Mouse (Mus musculus) brown adipose tissue, adult 24 weeks (tissue): Measurements from ENCODE around the gene Prdm16. TPM values are rescaled to one million over a fixed set of nuclear protein-coding genes. Genes with fewer than 3 reads are reported as not detected.

ENCODE experiments used
- H3K27ac ChIP-seq: fragments of 200-500 bp; replicated peaks from 2 replicates; pipeline ENCODE4 v1.5.1; 2012; ENCODE audit warnings: low read depth, mild to moderate bottlenecking, low read length
- H3K4me1 ChIP-seq: fragments of 200-500 bp; 2 replicates; pipeline ENCODE4 v1.6.1; 2012; ENCODE audit warnings: low read length, mixed read lengths; ENCODE audit not compliant: control insufficient read depth, insufficient read depth, insufficient read length
- H3K4me3 ChIP-seq: fragments of 200-500 bp; 2 replicates; pipeline ENCODE4 v1.5.1; 2012; ENCODE audit warnings: low read depth, mild to moderate bottlenecking, low read length, moderate library complexity; ENCODE audit not compliant: insufficient read depth
- polyA plus RNA-seq: library from polyadenylated mRNA; stranded (reverse); fragments of >200 nt; gene quantifications from 2 replicates; pipeline ENCODE4 v1.2.4, GENCODE M21; 2012; ENCODE audit not compliant: missing spikeins, insufficient read depth, insufficient read length

The Prdm16 gene
- polyA plus RNA-seq, 1 experiment: 10.2 TPM

GRCm38 (mm10) chr4:154313622-154313967 lies 323.1 kb downstream of the Prdm16 start:
- Histone ChIP-seq H3K4me1 (no peaks in the 10 kb centered on the region), H3K4me3 (no peak overlapping the region), H3K27ac (no peak overlapping the region)

- no peaks in the 10 kb centered on the region for H3K4me1 ChIP-seq
- no peak overlapping the region for H3K27ac ChIP-seq
- no peak overlapping the region for H3K4me3 ChIP-seq
Observed at GRCm38 (mm10) chr4:154312935-154313621, 323.6 kb downstream of the Prdm16 start.

- no peak overlapping the region for H3K27ac ChIP-seq
- H3K4me1 ChIP-seq: no peaks in the 10 kb centered on the region
- no peak overlapping the region for H3K4me3 ChIP-seq
Observed at GRCm38 (mm10) chr4:154312143-154312812, 324.4 kb downstream of the Prdm16 start.

- H3K4me3 ChIP-seq: no peak overlapping the region
- H3K4me1 ChIP-seq: no peaks in the 10 kb centered on the region
- H3K27ac ChIP-seq: no peak overlapping the region
Observed at GRCm38 (mm10) chr4:154310576-154311262, 326.0 kb downstream of the Prdm16 start.

GRCm38 (mm10) chr4:154309131-154309530 lies 327.5 kb downstream of the Prdm16 start:
- H3K4me1 ChIP-seq: no peaks in the 10 kb centered on the region
- no peak overlapping the region for H3K27ac ChIP-seq
- H3K4me3 ChIP-seq: no peak overlapping the region

GRCm38 (mm10) chr4:154301466-154301881 lies 335.2 kb downstream of the Prdm16 start, which contains the start of gene Arhgef16:
Gene Arhgef16 (minus strand): TSS chr4:154301676.
- H3K4me1 ChIP-seq: no peaks in the 10 kb centered on the region
- no peak within 1 kb of the TSS for H3K4me3 ChIP-seq
- H3K27ac ChIP-seq: no peak within 1 kb of the TSS

GRCm38 (mm10) chr4:154299541-154300271 lies 337.0 kb downstream of the Prdm16 start:
- no peaks in the 10 kb centered on the region for H3K4me1 ChIP-seq
- H3K27ac ChIP-seq: no peak overlapping the region
- peak overlapping the region; percentile 38 for H3K4me3 ChIP-seq

- Histone ChIP-seq H3K4me1 (no peaks in the 10 kb centered on the region), H3K27ac (no peak overlapping the region), H3K4me3 (no peak overlapping the region)
Observed at GRCm38 (mm10) chr4:154297761-154298160, 338.9 kb downstream of the Prdm16 start.

- Histone ChIP-seq H3K4me3 (no peak overlapping the region), H3K4me1 (no peaks in the 10 kb centered on the region), H3K27ac (no peak overlapping the region)
Observed at GRCm38 (mm10) chr4:154294262-154294731, 342.4 kb downstream of the Prdm16 start.

- H3K27ac ChIP-seq: no peak overlapping the region
- H3K4me3 ChIP-seq: no peak overlapping the region
- H3K4me1 ChIP-seq: no peaks in the 10 kb centered on the region
Observed at GRCm38 (mm10) chr4:154293735-154294201, 342.9 kb downstream of the Prdm16 start.

GRCm38 (mm10) chr4:154283671-154284070 lies 353.0 kb downstream of the Prdm16 start:
- H3K4me3 ChIP-seq: no peak overlapping the region
- H3K4me1 ChIP-seq: no peaks in the 10 kb centered on the region
- H3K27ac ChIP-seq: no peak overlapping the region

GRCm38 (mm10) chr4:154279481-154279880 lies 357.2 kb downstream of the Prdm16 start:
- Histone ChIP-seq H3K4me1 (no peaks in the 10 kb centered on the region), H3K4me3 (no peak overlapping the region), H3K27ac (no peak overlapping the region)

- H3K4me3 ChIP-seq: no peak overlapping the region
- H3K27ac ChIP-seq: no peak overlapping the region
- no peaks in the 10 kb centered on the region for H3K4me1 ChIP-seq
Observed at GRCm38 (mm10) chr4:154273000-154273399, 363.7 kb downstream of the Prdm16 start.

GRCm38 (mm10) chr4:154269520-154269919 lies 367.2 kb downstream of the Prdm16 start:
- no peaks in the 10 kb centered on the region for H3K4me1 ChIP-seq
- H3K27ac ChIP-seq: no peak overlapping the region
- no peak overlapping the region for H3K4me3 ChIP-seq

- no peak overlapping the region for H3K4me3 ChIP-seq
- H3K4me1 ChIP-seq: no peaks in the 10 kb centered on the region
- H3K27ac ChIP-seq: no peak overlapping the region
Observed at GRCm38 (mm10) chr4:154267511-154267910, 369.2 kb downstream of the Prdm16 start.
